Mouse (Mus musculus) liver, adult (tissue): ENCODE measurements around the gene Atp6ap1.

ENCODE experiments used
- GATA4 ChIP-seq: IDR thresholded peaks from 2 replicates; pipeline ENCODE4 v1.6.1; 2014; ENCODE audit warnings: mild to moderate bottlenecking, low read length; ENCODE audit not compliant: insufficient replicate concordance

Gene Atp6ap1

DNA sequence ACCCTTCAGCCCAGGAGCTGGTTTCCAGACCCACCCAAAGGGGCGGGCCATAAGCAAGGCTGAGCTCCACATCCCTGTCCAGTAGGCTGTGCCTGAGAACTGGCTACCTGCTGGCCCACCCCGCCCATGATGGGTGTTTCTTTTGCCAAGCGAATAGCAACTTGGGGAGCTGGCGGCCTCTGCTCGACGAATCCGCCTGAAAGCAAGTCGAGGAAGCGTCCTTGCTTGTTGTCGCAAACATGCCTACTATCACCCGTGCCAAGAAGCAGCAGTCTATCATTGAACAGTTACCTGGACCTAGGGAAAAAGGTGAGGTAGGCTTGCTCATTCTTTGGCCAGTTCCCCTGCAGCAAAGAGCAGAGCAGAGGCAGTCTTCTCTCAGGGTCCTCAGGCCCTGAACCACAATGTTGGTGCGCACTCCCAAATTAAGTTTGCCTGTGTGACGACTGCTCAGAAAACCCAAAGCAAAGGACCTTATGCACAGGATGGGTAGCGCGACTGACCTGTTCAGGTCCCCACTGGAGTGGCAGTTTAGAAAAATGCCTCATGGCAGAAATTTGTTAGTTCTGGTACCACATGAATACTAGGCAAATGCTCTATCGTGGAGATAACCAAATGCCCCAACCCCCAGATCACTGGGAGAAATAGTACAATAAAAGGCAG, 15.0 kb upstream of the Atp6ap1 start, which contains the start of the genes Taz and Dnase1l1:
Gene Taz (plus strand): TSS at position 181 of the 663 bp plus-strand sequence.
Gene Dnase1l1 (minus strand): TSS at position 606 of the 663 bp plus-strand sequence.
- TF ChIP-seq GATA4 = no peak

DNA sequence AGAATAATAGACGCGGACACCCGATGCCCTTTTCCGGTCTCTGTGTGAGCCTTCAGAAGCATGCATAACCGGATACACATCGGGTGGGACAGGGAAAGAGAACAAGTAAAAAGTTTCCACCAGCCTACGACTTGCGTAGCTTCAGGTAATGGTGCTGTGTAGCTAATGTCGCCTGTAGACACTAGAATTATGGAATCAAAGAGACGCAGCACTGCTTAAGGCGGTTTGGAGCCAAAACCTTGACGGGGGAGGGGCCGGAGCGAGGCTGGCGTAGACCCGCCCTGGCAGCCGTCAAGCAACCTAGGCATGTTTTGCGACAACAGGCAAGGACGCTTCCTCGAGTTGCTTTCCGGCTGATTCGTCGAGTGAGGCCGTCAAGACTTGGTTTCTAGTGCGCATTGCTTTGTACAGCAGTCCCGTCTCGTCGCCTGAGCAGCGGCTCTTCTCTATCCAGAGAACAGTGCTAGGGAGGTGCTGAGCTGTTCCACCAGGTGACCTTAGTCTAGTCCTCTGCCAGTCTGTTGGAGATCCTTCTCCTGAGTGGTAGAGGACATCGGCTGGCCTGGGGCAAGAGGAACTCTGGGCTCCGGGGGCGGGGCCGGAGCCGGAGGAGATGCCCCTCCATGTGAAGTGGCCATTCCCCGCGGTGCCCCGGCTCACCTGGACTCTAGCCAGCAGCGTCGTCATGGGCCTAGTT, 14.4 kb upstream of the Atp6ap1 start:
- no peak for TF ChIP-seq GATA4

DNA sequence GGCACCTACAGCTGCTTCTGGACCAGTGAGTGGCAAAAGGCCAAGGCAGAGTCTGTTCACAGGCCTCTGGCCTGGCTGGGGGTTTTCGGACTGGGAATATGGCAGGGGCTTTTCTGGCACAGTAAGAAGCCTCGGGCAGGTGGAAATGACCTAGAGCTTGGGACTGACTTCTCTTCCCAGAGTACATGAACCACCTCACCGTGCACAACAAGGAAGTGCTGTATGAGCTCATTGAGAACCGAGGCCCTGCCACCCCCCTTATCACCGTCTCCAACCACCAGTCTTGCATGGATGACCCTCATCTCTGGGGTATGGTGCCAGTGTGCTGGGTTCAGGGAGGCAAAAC, 13.8 kb upstream of the Atp6ap1 start:
- TF ChIP-seq GATA4 = no peak

DNA sequence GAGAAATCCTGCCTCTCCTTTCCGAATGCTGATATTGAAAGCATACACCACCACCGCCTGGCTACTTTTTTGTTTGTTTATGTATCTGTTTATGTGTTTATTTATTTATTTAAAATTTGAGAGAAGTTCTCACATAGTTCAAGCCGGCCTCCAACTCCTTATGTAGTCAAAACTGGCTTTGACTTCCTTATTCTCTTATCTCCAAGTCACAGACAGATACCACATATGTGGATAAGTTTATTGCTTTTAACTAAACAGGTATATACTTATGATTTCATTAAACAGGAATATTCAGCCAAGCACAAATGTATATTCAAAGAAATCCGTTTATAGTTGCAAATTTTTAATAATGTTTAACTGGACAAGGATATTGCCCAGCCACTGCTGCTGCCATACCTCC, 3.5 kb upstream of the Atp6ap1 start:
- no peak for TF ChIP-seq GATA4

DNA sequence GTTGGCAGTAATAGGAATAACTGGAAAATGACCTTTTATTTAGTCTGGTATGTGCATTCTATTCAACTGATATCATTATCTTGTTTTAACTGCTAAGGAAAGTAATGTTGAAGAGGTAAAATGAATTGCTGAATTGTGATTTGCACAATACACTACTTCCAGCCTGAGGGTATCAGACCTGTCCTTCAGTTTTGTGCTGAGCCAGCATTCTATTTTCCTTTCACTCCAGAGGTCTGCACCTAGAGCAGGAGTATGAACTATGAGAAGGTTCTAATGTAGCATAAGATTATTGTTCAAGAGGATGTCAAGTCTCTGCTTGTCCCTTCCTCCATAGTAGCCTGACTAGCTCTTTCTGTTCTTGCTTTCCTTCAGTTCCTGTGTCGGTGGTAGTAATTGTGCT, 1.5 kb downstream of the Atp6ap1 start:
- no peak for TF ChIP-seq GATA4

DNA sequence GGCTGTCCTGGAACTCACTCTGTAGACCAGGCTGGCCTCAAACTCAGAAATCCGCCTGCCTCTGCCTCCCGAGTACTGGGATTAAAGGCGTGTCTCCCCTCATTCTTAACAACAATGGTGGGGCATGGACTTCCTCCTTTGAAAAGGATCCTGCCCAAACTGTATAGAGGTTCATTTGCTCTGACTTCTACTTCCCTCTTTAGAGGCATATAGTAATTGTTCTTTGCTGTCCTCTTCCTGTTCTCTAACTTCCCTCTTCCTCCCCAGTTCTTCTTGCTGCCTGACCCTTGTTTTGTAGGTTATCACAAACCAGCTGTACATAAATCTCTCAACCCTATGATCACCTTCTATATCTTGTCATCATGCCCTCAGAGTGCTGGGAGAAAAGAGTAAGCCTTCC, 2.8 kb downstream of the Atp6ap1 start:
- TF ChIP-seq GATA4 = no peak

DNA sequence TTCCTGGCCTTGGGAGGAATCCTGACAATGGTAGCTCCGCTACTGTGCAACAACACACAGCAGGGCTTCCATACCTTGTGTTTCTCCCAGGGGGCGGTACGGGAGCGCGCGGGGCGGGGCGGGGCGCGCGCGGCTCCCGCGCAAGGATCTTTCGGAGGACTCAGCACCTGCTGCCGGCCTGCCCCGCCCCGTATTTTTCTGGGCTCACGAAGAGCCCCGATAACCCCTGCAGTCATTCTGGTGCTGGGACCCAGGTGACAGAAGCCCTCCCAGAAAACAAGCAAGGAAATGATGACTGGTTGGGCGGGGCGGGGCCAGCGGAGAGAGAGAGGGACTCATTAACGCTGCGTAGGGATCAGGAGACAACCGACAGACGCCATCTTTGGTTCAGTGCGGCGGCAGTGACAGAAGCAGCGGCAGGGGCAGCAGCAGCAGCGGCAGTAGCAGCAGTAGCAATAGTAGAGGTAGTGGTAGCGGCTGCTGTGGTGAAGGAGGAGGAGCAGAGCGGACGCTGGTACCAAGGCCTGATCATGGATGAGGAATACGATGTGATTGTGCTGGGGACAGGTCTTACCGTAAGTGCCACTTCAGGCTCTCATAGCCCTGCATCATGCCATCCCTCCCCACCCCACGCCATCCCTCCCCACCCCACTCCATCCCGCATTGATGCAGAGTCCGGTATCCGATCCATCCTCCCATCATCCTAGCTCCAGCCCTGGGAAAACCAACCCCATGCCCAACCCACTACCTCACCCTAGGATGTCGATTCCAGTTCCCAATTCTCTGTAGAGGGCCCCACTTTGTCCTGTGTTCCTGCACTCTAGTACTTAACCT, 8.2 kb downstream of the Atp6ap1 start, which contains the start of gene Gdi1:
Gene Gdi1 (plus strand): TSS at position 132 of the 834 bp plus-strand sequence.
- no peak for TF ChIP-seq GATA4

DNA sequence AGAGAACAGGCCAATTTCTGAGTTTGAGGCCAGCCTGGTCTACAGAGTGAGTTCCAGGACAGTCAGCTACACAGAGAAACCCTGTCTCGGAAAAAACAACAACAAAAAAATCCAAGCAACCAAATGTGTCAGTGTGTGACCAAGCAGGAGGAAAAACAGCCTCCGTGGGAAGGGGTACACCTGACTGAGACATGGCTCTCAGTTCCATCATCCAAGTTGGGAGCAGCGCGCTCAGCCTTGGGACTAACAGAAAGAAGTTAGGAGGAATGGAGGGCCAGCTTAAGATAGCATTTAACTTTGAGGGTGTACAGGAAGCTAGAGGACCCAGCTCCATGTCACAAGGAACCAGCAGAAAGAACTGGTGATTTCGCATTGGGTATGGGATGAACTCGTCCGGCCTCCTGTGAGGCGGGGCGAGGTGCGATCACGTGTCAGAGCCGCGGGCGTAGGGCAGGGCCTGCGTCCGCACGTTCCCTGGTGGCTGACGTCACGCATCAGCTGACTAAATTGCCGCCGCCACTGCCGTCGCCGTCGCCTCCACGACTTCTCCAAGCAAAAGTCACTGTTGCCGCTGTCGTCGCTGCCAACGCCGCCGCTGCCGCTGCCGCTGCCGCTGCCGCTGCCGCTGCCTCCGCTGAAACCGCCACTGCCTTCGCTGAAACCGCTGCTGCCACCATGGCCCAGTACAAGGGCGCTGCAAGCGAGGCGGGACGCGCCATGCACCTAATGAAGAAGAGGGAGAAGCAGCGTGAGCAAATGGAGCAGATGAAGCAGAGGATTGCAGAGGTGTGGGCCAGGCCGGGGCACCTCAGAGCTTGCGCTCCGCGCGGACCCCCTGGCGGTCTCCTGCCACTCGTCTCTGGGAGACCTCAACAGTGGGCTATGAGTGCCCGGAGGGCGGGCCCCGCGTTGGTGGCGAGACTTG, 15.9 kb downstream of the Atp6ap1 start, which contains the start of gene Fam50a:
Gene Fam50a (plus strand): TSS at position 494 of the 925 bp plus-strand sequence.
- TF ChIP-seq GATA4 = no peak

DNA sequence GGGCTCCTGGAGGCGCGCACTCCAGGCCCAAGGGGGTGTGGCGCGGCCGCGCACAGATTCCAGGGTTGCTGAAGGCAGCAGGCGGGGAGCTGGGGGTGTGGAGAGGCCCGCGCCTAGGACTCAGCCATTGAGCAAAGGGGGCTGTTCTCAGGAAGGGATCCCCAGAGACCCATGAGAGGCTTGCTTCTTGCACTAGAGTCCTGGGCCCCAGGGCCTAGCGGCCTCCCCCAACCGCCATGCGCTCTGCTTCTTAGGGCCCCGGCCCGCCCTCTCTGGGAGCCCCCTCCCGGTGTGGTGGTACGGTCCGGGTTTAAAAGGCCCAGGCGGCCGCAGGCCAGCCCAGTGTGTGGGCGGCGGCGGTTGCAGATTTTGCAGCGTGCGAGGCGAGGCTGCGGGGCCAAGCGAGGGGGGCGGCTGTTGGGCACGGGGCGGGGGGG, 31.8 kb downstream of the Atp6ap1 start, which contains the start of gene Plxna3:
Gene Plxna3 (plus strand): TSS at position 342 of the 437 bp plus-strand sequence.
- TF ChIP-seq GATA4 = no peak

DNA sequence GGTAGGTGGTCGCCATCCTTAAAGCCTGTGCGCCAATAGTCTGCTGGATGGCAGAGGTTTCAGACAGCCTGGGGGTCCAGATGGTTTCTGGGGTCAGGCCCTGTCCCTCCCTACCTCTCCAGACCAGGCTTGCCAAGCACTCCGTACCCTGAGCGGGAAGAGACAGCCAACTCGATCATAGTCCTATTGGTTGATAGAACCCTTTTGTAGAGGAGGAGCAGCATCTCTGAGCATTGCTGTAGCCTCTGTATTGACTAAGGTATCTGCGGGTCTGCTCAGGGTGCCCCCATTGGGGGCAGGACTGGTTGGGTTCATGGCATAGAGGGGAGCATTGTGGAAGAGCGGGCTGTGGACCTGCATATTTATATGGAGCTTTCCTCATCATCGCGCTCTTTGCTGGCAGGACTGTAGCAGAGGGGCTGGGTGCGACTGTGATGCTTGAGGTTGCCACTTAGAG, 32.3 kb downstream of the Atp6ap1 start:
- TF ChIP-seq GATA4 = no peak

DNA sequence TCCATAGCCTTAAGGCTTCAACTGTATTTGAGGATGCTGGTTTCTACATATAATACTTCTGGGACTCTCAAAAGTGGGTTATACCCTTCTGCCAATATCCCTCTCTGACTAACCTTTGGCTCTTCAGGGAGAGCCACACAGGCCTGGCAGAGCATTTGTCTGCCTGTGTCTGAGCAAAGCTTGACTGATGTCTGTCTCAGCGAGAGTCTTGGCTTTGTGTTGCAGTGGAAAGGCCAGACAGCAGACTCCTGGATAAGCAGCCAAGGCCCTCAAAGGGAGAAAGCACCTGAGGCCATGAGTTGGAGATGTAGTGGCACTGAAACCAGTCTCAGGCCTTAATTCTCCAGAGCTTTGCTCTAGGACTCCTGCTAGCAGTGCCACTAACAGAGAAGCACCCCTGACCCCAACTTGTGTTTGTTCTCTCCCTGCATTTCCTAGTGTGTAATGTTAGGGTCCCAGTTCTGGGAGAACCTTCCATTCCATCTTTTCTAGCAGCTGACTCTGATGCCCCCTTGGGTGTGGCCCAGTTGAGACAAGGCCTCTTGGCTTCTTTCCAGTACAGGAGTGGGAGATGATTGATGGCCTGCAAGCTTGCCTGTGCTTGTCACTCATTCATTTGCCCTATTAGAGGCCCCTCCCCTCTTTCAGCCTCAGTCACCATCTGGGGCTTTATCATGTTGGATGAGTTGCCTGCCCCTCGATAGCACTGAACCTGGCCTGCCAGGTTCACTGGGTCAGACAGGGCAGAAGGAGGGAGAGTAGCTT, 33.5 kb downstream of the Atp6ap1 start:
- no peak for TF ChIP-seq GATA4

DNA sequence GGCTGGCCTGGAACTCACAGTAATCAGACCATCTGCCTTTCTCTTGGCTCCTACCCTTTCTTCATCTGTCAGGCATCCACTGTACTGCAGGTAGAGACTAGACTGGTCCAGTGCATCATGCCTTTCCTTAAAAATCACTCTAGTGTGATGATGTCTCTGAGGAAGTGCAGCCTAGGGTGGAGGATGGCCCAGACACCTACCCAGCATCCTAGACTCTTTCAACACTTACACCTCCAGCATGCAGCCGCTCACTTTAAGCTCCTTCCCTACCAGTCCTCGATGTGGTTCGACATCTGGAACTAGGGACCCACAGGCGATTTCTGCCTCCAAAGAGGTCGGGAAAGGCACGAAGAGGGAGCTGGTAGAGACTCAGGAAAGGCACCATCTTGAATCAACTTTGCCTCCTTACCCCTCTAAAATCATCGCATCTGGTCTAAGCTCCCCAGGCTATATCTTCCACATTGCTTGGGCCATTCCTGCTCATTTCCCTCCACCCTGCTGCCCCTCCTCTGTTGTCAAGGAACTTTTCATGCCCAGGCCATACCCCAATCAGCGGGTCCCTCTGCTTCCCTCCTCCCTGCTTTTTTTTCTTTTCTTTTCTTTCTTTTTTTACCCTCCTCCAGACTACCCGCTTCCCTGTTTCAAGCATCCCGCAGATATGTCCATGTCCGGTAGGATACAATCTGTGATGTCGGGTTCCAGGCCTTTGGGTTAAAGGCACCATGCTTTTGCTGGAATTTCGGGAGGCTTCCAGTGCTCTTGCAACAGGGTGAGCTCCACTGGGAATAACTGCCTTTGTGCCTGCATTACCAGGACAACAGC, 56.0 kb downstream of the Atp6ap1 start:
- no peak for TF ChIP-seq GATA4

DNA sequence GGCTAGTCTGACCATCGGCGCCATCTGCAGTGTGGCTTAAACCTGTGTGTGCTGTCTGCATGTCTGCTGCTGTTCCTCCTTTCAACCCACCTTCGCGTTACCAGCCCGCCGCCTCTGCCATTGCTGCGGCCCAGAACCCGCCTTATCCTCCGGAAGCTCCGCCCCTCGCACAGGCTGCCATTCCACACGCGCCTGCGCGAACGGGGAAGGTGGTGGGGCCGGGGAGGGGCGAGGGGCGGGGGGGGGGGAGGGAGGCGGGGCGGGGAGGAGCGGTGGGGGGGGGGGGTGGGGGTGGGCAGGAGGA, 56.5 kb downstream of the Atp6ap1 start, which contains the start of gene Lage3:
Gene Lage3 (minus strand): TSS at position 152 of the 304 bp plus-strand sequence.
- no peak for TF ChIP-seq GATA4
